Mouse (Mus musculus) limb, embryonic 13.5 days (tissue): Measurements from ENCODE around the gene Btn2a2. TPM values are rescaled to one million over a fixed set of nuclear protein-coding genes. Genes with fewer than 3 reads are reported as not detected.
A peak's percentile ranks its signal among the peaks of the same experiment; 100 is the strongest.

Experiments
- ATAC-seq: fragments of 200-750 bp; cut with Nextera tagmentation; 2 replicates; pipeline ENCODE4 v1.8.0; 2017; ENCODE audit warnings: low read depth, moderate number of reproducible peaks, moderate TSS enrichment; ENCODE audit not compliant: low FRiP score
- H3K27ac ChIP-seq: fragments of 300-500 bp; sonication (generic); 2 replicates; pipeline ENCODE4 v1.5.1; 2015; ENCODE audit warnings: inconsistent platforms, mild to moderate bottlenecking, moderate library complexity
- H3K27me3 ChIP-seq: fragments of 300-500 bp; sonication (generic); 2 replicates; pipeline ENCODE4 v1.6.1; 2015; ENCODE audit warnings: mild to moderate bottlenecking, inconsistent platforms
- H3K36me3 ChIP-seq: fragments of 300-500 bp; sonication (generic); 2 replicates; pipeline ENCODE4 v1.6.1; 2015; ENCODE audit warnings: inconsistent platforms, mild to moderate bottlenecking, moderate library complexity
- H3K4me1 ChIP-seq: fragments of 300-500 bp; sonication (generic); 2 replicates; pipeline ENCODE4 v1.6.1; 2015; ENCODE audit warnings: inconsistent platforms
- H3K4me2 ChIP-seq: fragments of 300-500 bp; sonication (generic); replicated peaks from 2 replicates; pipeline ENCODE4 v1.6.1; 2015; ENCODE audit warnings: inconsistent platforms, mild to moderate bottlenecking, moderate library complexity
- H3K4me3 ChIP-seq: fragments of 300-500 bp; sonication (generic); 2 replicates; pipeline ENCODE4 v1.5.1; 2015; ENCODE audit warnings: moderate library complexity, mild to moderate bottlenecking, inconsistent platforms
- H3K9ac ChIP-seq: fragments of 300-500 bp; sonication (generic); 2 replicates; pipeline ENCODE4 v1.6.1; 2015; ENCODE audit warnings: mild to moderate bottlenecking, inconsistent platforms
- H3K9me3 ChIP-seq: fragments of 300-500 bp; sonication (generic); 2 replicates; pipeline ENCODE4 v1.6.1; 2016; ENCODE audit warnings: inconsistent platforms
- WGBS: fragments of 180-500 bp; shearing (Covaris S2); methylation state at CpG from one replicate; pipeline ENCODE4 v1.1.7; 2015; 5-methylcytosine and 5-hydroxymethylcytosine counted together
- polyA plus RNA-seq: library from polyadenylated mRNA; unstranded; fragments of >200 nt; fragmentation: Nextera tagmentation; extraction: Ambion mirVana; gene quantifications from 2 replicates; pipeline ENCODE4 v1.2.1, GENCODE M21; 2015

Gene Btn2a2
- polyA plus RNA-seq, 1 experiment from 2014 or later = 1.5 TPM

- 85% methylated on average over 2 of the region's 2 CpGs for WGBS
These were observed 5.5 kb downstream of the Btn2a2 start for GRCm38 (mm10) chr13:23483153-23483552.

GRCm38 (mm10) chr13:23475658-23476057, 13.0 kb downstream of the Btn2a2 start:
- WGBS = 39% methylated on average over 2 of the region's 2 CpGs
- Histone ChIP-seq H3K27me3 (no peaks in the 10 kb centered on the region), H3K4me2 (no peak overlapping the region), H3K27ac (no peak overlapping the region), H3K9ac (no peak overlapping the region), H3K9me3 (no peaks in the 10 kb centered on the region), H3K4me1 (no peaks in the 10 kb centered on the region), H3K36me3 (no peaks in the 10 kb centered on the region), H3K4me3 (no peak overlapping the region)
- ATAC-seq = no peak

More at GRCm38 (mm10) chr13:23483153-23483552, 5.5 kb downstream of the Btn2a2 start:
- no peak overlapping the region for H3K9ac ChIP-seq
- no peak overlapping the region for H3K4me3 ChIP-seq
- peaks cover 8% of the 10 kb centered on the region; the same call in 1 of the 2 replicates for H3K4me1 ChIP-seq
- H3K36me3 ChIP-seq = no peaks in the 10 kb centered on the region
- no peak overlapping the region for H3K27ac ChIP-seq
- no peaks in the 10 kb centered on the region for H3K9me3 ChIP-seq
- no peaks in the 10 kb centered on the region for H3K27me3 ChIP-seq
- no peak overlapping the region for H3K4me2 ChIP-seq
- no peak for ATAC-seq

- Histone ChIP-seq H3K4me2 (no peak overlapping the region), H3K4me1 (peaks cover 19% of the 10 kb centered on the region), H3K9ac (no peak overlapping the region), H3K27ac (no peak overlapping the region), H3K36me3 (no peaks in the 10 kb centered on the region), H3K9me3 (no peaks in the 10 kb centered on the region), H3K4me3 (no peak overlapping the region), H3K27me3 (no peaks in the 10 kb centered on the region; the same call in 1 of the 2 replicates)
- peak; percentile 48 for ATAC-seq
- WGBS = 2% methylated on average over 9 of the region's 9 CpGs
These were observed 21.7 kb downstream of the Btn2a2 start for GRCm38 (mm10) chr13:23466911-23467310.

- no peaks in the 10 kb centered on the region for H3K36me3 ChIP-seq
- WGBS = 66% methylated on average over 1 of the region's 1 CpGs
- no peak for ATAC-seq
These were observed 22.4 kb downstream of the Btn2a2 start for GRCm38 (mm10) chr13:23466306-23466705.

GRCm38 (mm10) chr13:23465600-23466109, 23.0 kb downstream of the Btn2a2 start, which contains the start of gene Btn1a1:
Btn1a1 (minus strand) TSS chr13:23465901.
- Histone ChIP-seq H3K9me3 (no peaks in the 10 kb centered on the region), H3K9ac (peak within 1 kb of the TSS; percentile 68), H3K27ac (no peak within 1 kb of the TSS), H3K4me2 (peak within 1 kb of the TSS; percentile 83), H3K36me3 (no peaks in the 10 kb centered on the region), H3K4me3 (peak within 1 kb of the TSS; percentile 57), H3K4me1 (peaks cover 25% of the 10 kb centered on the region), H3K27me3 (no peaks in the 10 kb centered on the region; the same call in 1 of the 2 replicates)
- no peak for ATAC-seq
- 4% methylated on average over 7 of the region's 7 CpGs for WGBS

More at GRCm38 (mm10) chr13:23466306-23466705, 22.4 kb downstream of the Btn2a2 start:
- Histone ChIP-seq H3K27me3 (no peaks in the 10 kb centered on the region; the same call in 1 of the 2 replicates), H3K9me3 (no peaks in the 10 kb centered on the region), H3K4me2 (no peak overlapping the region), H3K27ac (no peak overlapping the region), H3K9ac (no peak overlapping the region), H3K4me1 (peaks cover 19% of the 10 kb centered on the region), H3K4me3 (no peak overlapping the region)

GRCm38 (mm10) chr13:23464841-23465366, 23.8 kb downstream of the Btn2a2 start:
- Histone ChIP-seq H3K36me3 (no peaks in the 10 kb centered on the region), H3K27ac (no peak overlapping the region), H3K9me3 (no peaks in the 10 kb centered on the region), H3K4me1 (peaks cover 32% of the 10 kb centered on the region), H3K27me3 (no peaks in the 10 kb centered on the region; the same call in 1 of the 2 replicates), H3K4me2 (peak overlapping the region; percentile 83), H3K9ac (peak overlapping the region; percentile 68), H3K4me3 (peak overlapping the region; percentile 57)
- 1% methylated on average over 11 of the region's 11 CpGs for WGBS
- ATAC-seq = no peak

- under 1% methylated on average over 29 of the region's 29 CpGs for WGBS
- peak overlapping the region; percentile 68 for H3K9ac ChIP-seq
- H3K4me3 ChIP-seq = peak overlapping the region; percentile 57
- peak overlapping the region; percentile 83 for H3K4me2 ChIP-seq
- H3K27ac ChIP-seq = no peak overlapping the region
- no peaks in the 10 kb centered on the region for H3K9me3 ChIP-seq
- H3K36me3 ChIP-seq = no peaks in the 10 kb centered on the region
- peaks cover 36% of the 10 kb centered on the region for H3K4me1 ChIP-seq
- ATAC-seq = 0 out of 2 replicates have a peak, but pooled peaks have one; percentile 35
- no peaks in the 10 kb centered on the region; the same call in 1 of the 2 replicates for H3K27me3 ChIP-seq
These were observed 24.4 kb downstream of the Btn2a2 start for GRCm38 (mm10) chr13:23464224-23464637.

- ATAC-seq = peak; percentile 73
- peak overlapping the region; percentile 57 for H3K4me3 ChIP-seq
- H3K9ac ChIP-seq = peak overlapping the region; percentile 68
- H3K36me3 ChIP-seq = no peaks in the 10 kb centered on the region
- peaks cover 36% of the 10 kb centered on the region for H3K4me1 ChIP-seq
- no peaks in the 10 kb centered on the region; the same call in none of the 2 replicates for H3K27me3 ChIP-seq
- 1% methylated on average over 21 of the region's 21 CpGs for WGBS
- peak overlapping the region; percentile 83 for H3K4me2 ChIP-seq
- no peaks in the 10 kb centered on the region for H3K9me3 ChIP-seq
- no peak overlapping the region for H3K27ac ChIP-seq
These were observed 25.1 kb downstream of the Btn2a2 start for GRCm38 (mm10) chr13:23463381-23464223.

- Histone ChIP-seq H3K27me3 (no peaks in the 10 kb centered on the region; the same call in none of the 2 replicates), H3K4me1 (peaks cover 36% of the 10 kb centered on the region), H3K4me2 (no peak overlapping the region), H3K27ac (no peak overlapping the region), H3K4me3 (no peak overlapping the region), H3K9ac (no peak overlapping the region), H3K9me3 (no peaks in the 10 kb centered on the region), H3K36me3 (no peaks in the 10 kb centered on the region)
- no peak for ATAC-seq
These were observed 26.0 kb downstream of the Btn2a2 start for GRCm38 (mm10) chr13:23462669-23463068.

GRCm38 (mm10) chr13:23462063-23462462, 26.6 kb downstream of the Btn2a2 start:
- no peak overlapping the region for H3K4me3 ChIP-seq
- no peak for ATAC-seq
- peaks cover 36% of the 10 kb centered on the region for H3K4me1 ChIP-seq
- no peaks in the 10 kb centered on the region for H3K36me3 ChIP-seq
- no peaks in the 10 kb centered on the region; the same call in none of the 2 replicates for H3K27me3 ChIP-seq
- WGBS = 80% methylated on average over 4 of the region's 4 CpGs
- no peaks in the 10 kb centered on the region for H3K9me3 ChIP-seq
- H3K27ac ChIP-seq = no peak overlapping the region
- no peak overlapping the region for H3K9ac ChIP-seq
- no peak overlapping the region for H3K4me2 ChIP-seq

- no peak overlapping the region for H3K9ac ChIP-seq
- no peak overlapping the region for H3K27ac ChIP-seq
- no peak overlapping the region for H3K4me3 ChIP-seq
- no peaks in the 10 kb centered on the region for H3K36me3 ChIP-seq
- 19% methylated on average over 15 of the region's 15 CpGs for WGBS
- ATAC-seq = no peak
- peaks cover 19% of the 10 kb centered on the region for H3K4me1 ChIP-seq
- no peaks in the 10 kb centered on the region; the same call in none of the 2 replicates for H3K27me3 ChIP-seq
- peak overlapping the region; percentile 27 for H3K4me2 ChIP-seq
- H3K9me3 ChIP-seq = no peaks in the 10 kb centered on the region
These were observed 29.3 kb downstream of the Btn2a2 start for GRCm38 (mm10) chr13:23459264-23459846.
